Mouse (Mus musculus) heart, embryonic 14.5 days (tissue): ENCODE measurements around the gene 1810062G17Rik. TPM values are rescaled to one million over a fixed set of nuclear protein-coding genes. Genes with fewer than 3 reads are reported as not detected.

Experiments used
- ATAC-seq: fragments of 200-750 bp; cut with Nextera tagmentation; 2 replicates; pipeline ENCODE4 v1.8.0; 2017; ENCODE audit warnings: low read depth, moderate TSS enrichment; ENCODE audit not compliant: insufficient number of reproducible peaks, insufficient read depth, low FRiP score
- H3K27ac ChIP-seq, 2 experiments: fragments of 200-500 bp in 1 of 2; fragments of 300-500 bp in 1 of 2; sonication (generic) in 1 of 2; replicated peaks in 1 of 2; 2 replicates each; pipeline ENCODE4 v1.5.1; 2012 to 2014; ENCODE audit warnings: low read depth in 2 of 2, low read length in 2 of 2, control low read depth in 1 of 2, mild to moderate bottlenecking in 1 of 2, mixed read lengths in 1 of 2; ENCODE audit not compliant: control insufficient read depth in 1 of 2, insufficient read depth in 1 of 2
- H3K27me3 ChIP-seq: fragments of 300-500 bp; sonication (generic); 2 replicates; pipeline ENCODE4 v1.6.1; 2014; ENCODE audit warnings: mild to moderate bottlenecking, low read length, control low read depth; ENCODE audit not compliant: control insufficient read depth, insufficient read depth
- H3K36me3 ChIP-seq: fragments of 300-500 bp; sonication (generic); 2 replicates; pipeline ENCODE4 v1.6.1; 2014; ENCODE audit warnings: mild to moderate bottlenecking, control low read depth, low read length, mixed read lengths; ENCODE audit not compliant: control insufficient read depth, insufficient read depth
- H3K4me1 ChIP-seq, 2 experiments: fragments of 200-500 bp in 1 of 2; fragments of 300-500 bp in 1 of 2; sonication (generic) in 1 of 2; 2 replicates each; pipeline ENCODE4 v1.6.1; 2012 to 2014; ENCODE audit warnings: low read length in 2 of 2, control low read depth in 1 of 2, mixed read lengths in 1 of 2; ENCODE audit not compliant: control insufficient read depth in 2 of 2, insufficient read depth in 2 of 2
- H3K4me2 ChIP-seq: fragments of 300-500 bp; sonication (generic); 2 replicates; pipeline ENCODE4 v1.6.1; 2014; ENCODE audit warnings: mild to moderate bottlenecking, low read length
- H3K4me3 ChIP-seq, 2 experiments: fragments of 200-500 bp in 1 of 2; fragments of 300-500 bp in 1 of 2; sonication (generic) in 1 of 2; 2 replicates each; pipeline ENCODE4 v1.5.1; 2012 to 2014; ENCODE audit warnings: low read length in 2 of 2, mild to moderate bottlenecking in 2 of 2, control low read depth in 1 of 2, low read depth in 1 of 2, moderate library complexity in 1 of 2; ENCODE audit not compliant: control insufficient read depth in 1 of 2, insufficient read depth in 1 of 2
- H3K9ac ChIP-seq: fragments of 300-500 bp; sonication (generic); 2 replicates; pipeline ENCODE4 v1.6.1; 2014; ENCODE audit warnings: mild to moderate bottlenecking, low read length
- H3K9me3 ChIP-seq: fragments of 300-500 bp; sonication (generic); 2 replicates; pipeline ENCODE4 v1.6.1; 2016; ENCODE audit warnings: low read length, control low read depth; ENCODE audit not compliant: control insufficient read depth
- WGBS: fragments of 180-500 bp; shearing (Covaris S2); extraction: QIAGEN DNeasy Blood & Tissue Kit; methylation state at CpG from one replicate; pipeline ENCODE4 v1.1.7; 2014; 5-methylcytosine and 5-hydroxymethylcytosine counted together
- microRNA-seq: library from miRNA; unstranded; fragments of <30 nt; microRNA quantifications from one replicate; pipeline ENCODE4, GENCODE M21; 2016
- polyA plus RNA-seq: library from polyadenylated mRNA; unstranded; fragments of >200 nt; fragmentation: Nextera tagmentation; extraction: Ambion mirVana; gene quantifications from 2 replicates; pipeline ENCODE4 v1.2.1, GENCODE M21; 2014

The 1810062G17Rik gene
- polyA plus RNA-seq, 1 experiment from 2014 or later: 1.4 TPM

- H3K4me2 ChIP-seq: peak overlapping the region; percentile 37
- 44% methylated on average over 6 of the region's 6 CpGs for whole genome bisulfite sequencing
- peak; percentile 73 for ATAC-seq
- no peaks in the 10 kb centered on the region for H3K9me3 ChIP-seq
- peaks cover 19 to 29% of the 10 kb centered on the region in 2 experiments for H3K4me1 ChIP-seq
- no peak overlapping the region for H3K4me3 ChIP-seq
- H3K27me3 ChIP-seq: no peaks in the 10 kb centered on the region
- H3K36me3 ChIP-seq: no peaks in the 10 kb centered on the region
- no peak overlapping the region for H3K9ac ChIP-seq
- peak overlapping the region; percentile 78 to 82 for H3K27ac ChIP-seq
These were observed 54.6 kb downstream of the 1810062G17Rik start for GRCm38 (mm10) chr3:36530345-36530744.

- WGBS: 35% methylated on average over 5 of the region's 5 CpGs
- H3K27ac ChIP-seq: peak overlapping the region; percentile 78 to 82
- no peaks in the 10 kb centered on the region for H3K36me3 ChIP-seq
- peaks cover 19 to 29% of the 10 kb centered on the region in 2 experiments for H3K4me1 ChIP-seq
- peak overlapping the region; percentile 37 for H3K4me2 ChIP-seq
- H3K9me3 ChIP-seq: no peaks in the 10 kb centered on the region
- 0 out of 2 replicates have a peak, but pooled peaks have one; percentile 52 for ATAC-seq
- no peaks in the 10 kb centered on the region for H3K27me3 ChIP-seq
- H3K4me3 ChIP-seq: no peak overlapping the region
- no peak overlapping the region for H3K9ac ChIP-seq
These were observed 55.0 kb downstream of the 1810062G17Rik start for GRCm38 (mm10) chr3:36530781-36531180.

GRCm38 (mm10) chr3:36531242-36531641 is 55.5 kb downstream of the 1810062G17Rik start:
- Histone ChIP-seq H3K27me3 (no peaks in the 10 kb centered on the region), H3K4me3 (no peak overlapping the region), H3K4me2 (peak overlapping the region; percentile 68), H3K36me3 (no peaks in the 10 kb centered on the region), H3K27ac (peak overlapping the region; percentile 78 to 82), H3K9me3 (no peaks in the 10 kb centered on the region), H3K9ac (no peak overlapping the region), H3K4me1 (peaks cover 19 to 29% of the 10 kb centered on the region in 2 experiments)
- no peak for ATAC-seq
- WGBS: 34% methylated on average over 2 of the region's 2 CpGs

Small RNA genes lying within 50 kb of the gene (microRNA-seq; reads per million reads assigned to microRNA genes)
- not detected for gene Mir7009

Other genes with a start within 250 kb of the 1810062G17Rik start
- 374 and 393 TPM in 2 replicates for gene Anxa5, start within 50 bp of the 1810062G17Rik start, polyA plus RNA-seq
- gene Gm11549, start 45.9 kb downstream of the 1810062G17Rik start, polyA plus RNA-seq: 0.58 and 0.88 TPM in 2 replicates
- 50.1 and 50.7 TPM in 2 replicates for gene Exosc9, start 76.7 kb downstream of the 1810062G17Rik start, polyA plus RNA-seq
- gene Ccna2, start 96.2 kb downstream of the 1810062G17Rik start, polyA plus RNA-seq: 196 and 199 TPM in 2 replicates
- 9.4 and 9.7 TPM in 2 replicates for gene Bbs7, start 137.5 kb downstream of the 1810062G17Rik start, polyA plus RNA-seq
- 6.1 and 6.4 TPM in 2 replicates for gene Trpc3, start 214.2 kb downstream of the 1810062G17Rik start, polyA plus RNA-seq